Mouse (Mus musculus) erythroblast, embryonic 14.5 days (primary cell): ENCODE data around the gene Nrip2.

Experiments
- GATA1 ChIP-seq: IDR thresholded peaks from 2 replicates; pipeline ENCODE4 v1.6.1; 2012; ENCODE audit warnings: low read length, inconsistent platforms, mixed read lengths
- TAL1 ChIP-seq: IDR thresholded peaks from 3 replicates; pipeline ENCODE4 v1.6.1; 2012; ENCODE audit warnings: low read length, inconsistent platforms, mixed read lengths

DNA sequence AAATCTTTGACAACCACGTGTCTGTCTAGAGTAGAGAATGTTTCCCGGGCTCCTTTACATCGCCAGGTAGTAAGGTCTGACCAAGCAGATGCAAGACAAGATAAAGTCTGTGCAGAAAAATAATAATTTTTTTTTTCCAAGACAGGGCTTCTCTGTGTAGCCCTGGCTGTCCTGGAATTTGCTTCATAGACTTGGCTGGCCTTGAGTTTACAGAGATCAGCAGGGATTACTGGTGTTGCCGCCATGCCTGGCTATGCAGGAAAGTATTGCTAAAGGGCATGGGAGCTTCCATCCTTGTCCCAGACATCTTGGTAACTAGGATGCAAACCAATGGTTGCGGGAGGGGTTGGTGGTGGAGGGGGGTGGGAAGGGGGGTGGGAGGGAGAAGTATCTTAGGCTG lies 58.1 kb downstream of the Nrip2 start:
- TF ChIP-seq GATA1 (no peak), TAL1 (no peak)
